Mouse (Mus musculus): ENCODE measurements at regions not wholly inside any gene's neighbourhood (a gene's known extent, or its start where the extent isn't known, plus 50 kb on each side); places are given as distances from the start of the nearest gene placed in this dataset.

DNA sequence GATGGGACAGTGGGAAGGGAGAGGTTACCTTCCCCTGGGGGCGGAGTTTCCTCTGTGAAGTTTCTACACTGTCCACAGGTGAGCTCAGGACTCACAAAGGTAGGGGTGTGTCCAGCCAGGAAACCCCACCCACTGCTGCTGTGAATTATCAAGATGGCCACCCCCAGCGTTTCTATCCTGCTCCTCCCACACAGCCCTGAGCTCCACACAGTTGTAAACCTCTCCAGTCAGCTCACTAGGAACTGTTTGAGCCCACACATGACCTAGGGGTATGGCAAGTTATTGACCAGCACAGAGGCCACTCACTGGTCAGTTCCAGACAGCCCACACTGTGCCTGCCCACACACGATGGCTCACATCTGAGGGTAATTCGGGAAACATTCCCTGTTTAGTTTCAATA, 69.5 kb upstream of the Otos start:
- TF ChIP-seq CTCF (IDR thresholded peaks at IDR 0.05; ENCODE audit: borderline replicate concordance, control insufficient read depth, extremely low read depth, insufficient read depth, low read length, poor library complexity) (no peak), POLR2A (IDR thresholded peaks at IDR 0.05; ENCODE audit: control insufficient read depth, extremely low read depth, insufficient read depth, low read length, poor library complexity) (no peak)

Measured in thymus, adult 2 months (tissue).